Mouse (Mus musculus): ENCODE measurements around the gene Entpd4b.
"Not testable (repeated sequence)": the region's sequence is repeated elsewhere in the genome, so short reads cannot be mapped to it uniquely, and the experiment has no call there.

Entpd4b gene

DNA sequence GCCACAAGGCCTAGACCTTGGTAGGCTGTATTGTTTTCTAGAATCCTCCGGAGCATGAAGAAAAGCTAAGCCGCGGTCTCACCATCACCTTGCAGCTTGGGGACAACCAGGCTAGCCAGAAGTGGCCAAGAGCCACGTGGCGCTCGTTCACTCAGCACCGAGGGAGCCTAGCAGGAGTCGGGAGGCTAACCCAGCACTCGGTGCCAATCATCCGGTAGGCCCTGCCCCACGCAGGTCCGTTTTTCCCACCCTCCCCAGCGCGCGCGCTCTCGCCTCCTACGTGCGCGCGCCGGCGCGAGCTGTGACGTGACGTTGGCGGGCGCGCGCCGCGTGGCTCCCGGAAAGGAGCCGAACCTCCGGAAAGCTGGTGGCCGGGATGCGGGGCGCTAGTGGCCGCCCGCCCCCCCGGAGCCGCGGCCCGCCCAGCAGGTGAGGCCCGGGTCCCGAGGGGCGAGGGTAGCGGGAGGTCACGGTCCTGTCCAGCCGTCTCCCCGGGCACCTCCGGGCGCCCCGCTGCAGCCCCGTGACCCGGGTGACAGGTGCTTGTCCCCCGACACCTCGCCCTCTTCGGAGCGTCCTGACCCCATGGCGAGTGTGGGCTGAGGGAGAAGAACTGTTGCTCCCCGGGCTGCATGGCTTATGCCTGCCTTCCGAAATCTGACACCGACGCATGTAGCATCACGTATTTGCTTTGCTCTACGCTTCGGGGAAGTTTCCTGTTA is at the start of gene Entpd4b:
Gene Entpd4b (plus strand): TSS at position 315 of the 722 bp plus-strand sequence.
- DNase-seq (ENCODE audit: low spot score): not testable (repeated sequence)

DNA sequence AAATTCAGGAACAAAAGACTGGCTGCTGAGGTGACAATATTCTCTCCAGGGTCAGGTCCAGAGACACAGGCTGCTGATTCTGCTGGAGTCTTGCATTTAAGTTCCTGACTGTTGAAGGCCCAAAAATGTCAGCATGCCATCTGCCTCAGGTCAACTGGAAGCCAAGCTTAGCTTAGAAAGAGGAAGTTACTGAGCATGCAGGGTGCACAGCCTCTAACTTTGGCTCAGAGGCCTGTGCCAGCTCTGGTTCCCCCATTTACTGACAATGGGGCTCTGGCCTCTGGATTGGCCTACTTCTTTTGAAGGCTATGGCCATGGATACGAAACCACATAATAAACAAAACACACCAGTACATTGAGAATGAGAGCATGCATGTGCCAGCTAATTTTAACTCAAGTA is 48.2 kb upstream of the Entpd4b start:
- not testable (repeated sequence) for DNase-seq (ENCODE audit: low spot score)

DNA sequence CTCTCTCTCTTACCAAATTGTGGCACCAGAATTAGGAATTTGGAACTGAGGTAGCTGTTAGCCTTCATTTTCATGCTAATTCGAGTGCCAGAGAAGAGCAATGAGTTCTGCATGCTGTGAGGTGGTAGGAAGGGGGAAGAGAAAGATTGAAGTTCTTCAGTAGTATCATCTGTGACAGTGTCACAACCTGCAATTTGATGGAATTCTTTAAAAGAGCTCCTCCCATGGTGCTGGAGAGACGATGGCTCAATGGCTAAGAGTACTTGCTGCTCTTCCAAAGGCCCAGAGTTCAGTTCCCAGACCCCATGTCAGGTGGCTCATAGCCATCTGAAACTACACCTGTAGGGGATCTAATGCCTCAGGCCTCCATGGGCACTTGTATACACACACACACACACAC is 42.8 kb upstream of the Entpd4b start, which contains the start of gene Gm27179:
Gene Gm27179 (minus strand): TSS at position 101 of the 400 bp plus-strand sequence.
- DNase-seq (ENCODE audit: low spot score): not testable (repeated sequence)

DNA sequence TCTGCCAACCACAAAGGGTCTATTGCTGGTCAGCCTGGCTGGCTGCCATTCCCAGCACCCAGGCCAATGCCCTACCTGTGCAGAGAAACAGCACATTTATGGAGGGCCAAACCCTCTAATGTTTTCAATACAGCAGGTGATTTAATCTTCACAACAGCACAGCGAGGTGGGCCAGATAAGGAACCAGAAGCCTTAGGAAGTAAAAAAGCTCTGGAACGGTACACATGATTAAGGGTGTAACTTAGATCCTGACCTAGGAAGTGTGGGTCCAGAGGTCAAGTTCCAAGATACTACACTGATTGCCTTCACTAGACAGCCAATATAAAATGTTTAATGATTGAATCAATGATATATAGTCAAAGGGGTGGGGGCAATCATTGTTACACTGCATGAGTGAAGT is 34.4 kb upstream of the Entpd4b start:
- not testable (repeated sequence) for DNase-seq (ENCODE audit: low spot score)

GRCm38 (mm10) chr14:69523001-69523400 is 32.2 kb upstream of the Entpd4b start:
- DNase-seq (ENCODE audit: low spot score): not testable (repeated sequence)

DNA sequence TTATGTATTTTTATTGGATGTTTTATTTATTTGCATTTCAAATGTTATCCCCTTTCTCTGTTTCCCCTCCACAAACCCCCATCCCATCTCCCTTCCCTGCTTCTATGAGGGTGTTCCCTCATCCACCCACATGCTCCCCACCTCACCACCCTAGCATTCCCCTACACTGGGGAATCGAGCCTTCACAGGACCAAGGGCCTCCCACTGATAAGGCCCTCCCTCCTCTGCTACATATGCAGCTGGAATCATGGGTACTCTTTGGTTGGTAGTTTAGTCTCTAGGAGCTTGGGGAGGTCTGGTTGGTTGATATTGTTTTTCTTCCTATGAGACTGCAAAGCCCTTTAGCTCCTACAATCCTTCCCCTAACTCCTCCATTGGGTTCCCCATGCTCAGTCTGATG is 29.0 kb upstream of the Entpd4b start:
- not testable (repeated sequence) for DNase-seq (ENCODE audit: low spot score)

DNA sequence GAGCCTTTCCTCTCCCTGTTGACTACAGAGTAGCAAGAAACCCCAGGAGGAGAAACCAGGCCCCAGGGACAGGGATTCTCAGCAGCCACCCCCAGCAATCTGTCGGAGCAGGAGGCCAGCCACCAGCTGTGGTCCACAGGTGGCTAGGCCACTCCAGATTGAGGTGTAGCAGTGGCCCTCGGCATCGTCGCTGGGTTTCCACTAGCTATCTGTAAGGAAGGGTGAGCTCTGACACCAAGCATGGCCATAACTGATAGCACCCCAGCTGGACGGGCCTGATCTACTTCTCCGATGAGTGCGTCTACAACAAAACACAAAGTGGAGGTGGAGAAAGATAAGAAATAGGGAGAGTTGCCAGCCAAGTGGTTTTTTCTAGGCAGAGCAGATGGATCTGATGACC is 18.7 kb upstream of the Entpd4b start:
- DNase-seq (ENCODE audit: low spot score): not testable (repeated sequence)

DNA sequence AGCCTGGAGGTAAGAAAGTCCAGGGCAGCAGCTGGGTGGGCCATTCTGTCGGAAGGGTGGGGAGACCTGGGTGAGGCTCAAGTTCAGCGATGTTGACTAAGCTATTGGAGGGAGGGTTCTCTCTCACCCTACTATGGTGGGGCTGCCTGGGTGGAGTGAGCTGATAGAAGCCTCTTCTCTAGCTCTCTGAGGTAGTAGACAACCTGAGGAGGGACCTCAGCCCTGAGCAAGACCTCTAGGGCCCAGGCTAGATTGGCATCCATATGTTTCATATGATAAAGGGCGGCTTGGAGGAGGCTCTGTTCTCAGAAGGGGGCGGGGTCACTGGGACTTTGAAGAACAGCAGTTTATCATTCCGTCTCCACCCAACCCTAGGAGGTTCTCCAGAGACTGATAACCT is 15.1 kb upstream of the Entpd4b start:
- not testable (repeated sequence) for DNase-seq (ENCODE audit: low spot score)

GRCm38 (mm10) chr14:69542695-69543094 is 12.5 kb upstream of the Entpd4b start:
- DNase-seq (ENCODE audit: low spot score): not testable (repeated sequence)

DNA sequence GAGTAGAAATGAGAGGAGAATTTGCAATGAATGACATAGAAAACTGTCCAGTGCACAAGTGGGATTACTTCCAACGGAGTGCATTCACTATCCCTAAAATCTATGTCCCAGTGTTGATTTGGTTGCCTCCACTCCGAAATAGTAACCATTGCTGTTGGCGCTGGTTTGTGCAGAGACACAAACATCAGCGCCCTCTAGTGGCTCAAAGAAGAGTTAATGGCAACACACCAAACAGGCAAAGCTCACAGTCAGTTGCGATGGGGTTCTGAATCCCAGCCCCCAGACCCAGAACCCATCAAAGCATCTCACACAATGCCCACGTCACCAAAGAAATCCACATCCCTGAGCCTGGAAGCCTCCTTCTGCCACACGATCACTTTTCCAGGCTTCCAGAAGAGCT is 11.2 kb upstream of the Entpd4b start:
- not testable (repeated sequence) for DNase-seq (ENCODE audit: low spot score)

DNA sequence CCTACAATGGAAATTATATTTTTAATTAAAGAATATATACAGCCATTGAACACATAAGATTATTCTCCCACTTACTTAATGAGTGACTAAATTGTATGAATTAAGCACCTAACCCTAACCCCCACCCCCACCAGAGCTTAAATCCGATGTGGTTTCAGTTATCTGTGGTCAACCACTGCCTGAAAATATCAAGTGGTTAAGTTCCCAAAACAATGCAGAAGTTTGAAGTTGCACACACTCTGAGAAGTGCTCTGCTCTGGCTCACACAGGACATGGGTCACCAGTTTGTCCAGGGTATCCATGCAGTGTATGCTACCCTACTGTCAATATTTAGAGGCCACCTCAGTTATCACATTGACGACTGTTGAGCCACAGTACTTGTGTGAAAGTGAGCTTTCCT is 10.2 kb upstream of the Entpd4b start:
- DNase-seq (ENCODE audit: low spot score): not testable (repeated sequence)

DNA sequence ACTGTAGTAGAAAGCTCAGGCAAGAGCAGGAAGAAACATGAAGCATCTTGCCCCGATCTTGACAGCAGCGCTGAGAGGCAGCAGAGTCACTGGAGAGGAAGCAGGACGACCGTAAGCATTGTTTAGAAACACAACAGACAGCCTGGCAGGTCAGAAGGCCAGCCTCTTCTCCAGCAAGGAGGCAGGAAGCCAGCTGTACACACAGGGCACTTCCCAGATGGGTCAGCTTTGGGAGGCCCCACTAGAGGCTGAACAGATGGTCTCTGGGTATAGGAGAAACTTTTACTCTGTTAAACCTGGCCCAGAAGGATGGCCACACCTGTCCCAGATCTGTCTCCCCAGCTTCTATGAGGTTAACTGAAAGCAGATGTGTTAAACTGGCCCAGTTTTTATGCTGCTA is 7.9 kb upstream of the Entpd4b start:
- not testable (repeated sequence) for DNase-seq (ENCODE audit: low spot score)

DNA sequence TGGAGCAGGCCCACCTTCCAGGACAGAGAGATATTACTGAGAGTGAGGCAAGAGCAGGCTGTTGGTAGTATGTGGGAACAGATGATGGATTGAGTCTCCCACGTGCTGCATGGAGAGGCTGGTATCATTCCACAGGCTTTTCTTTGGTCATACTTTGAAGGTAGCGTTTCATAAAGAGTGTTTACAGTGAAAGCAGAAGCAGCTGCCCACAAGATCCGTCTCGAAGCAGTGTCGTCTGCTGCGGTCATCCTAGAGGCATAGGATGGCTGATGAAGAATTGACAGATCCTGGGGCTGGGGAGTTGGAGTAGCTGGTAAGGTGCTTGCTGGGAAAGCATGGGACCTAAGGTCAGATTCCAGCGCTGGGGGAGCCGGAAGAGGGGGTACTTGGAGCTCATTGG is 1.6 kb downstream of the Entpd4b start:
- DNase-seq (ENCODE audit: low spot score): not testable (repeated sequence)

DNA sequence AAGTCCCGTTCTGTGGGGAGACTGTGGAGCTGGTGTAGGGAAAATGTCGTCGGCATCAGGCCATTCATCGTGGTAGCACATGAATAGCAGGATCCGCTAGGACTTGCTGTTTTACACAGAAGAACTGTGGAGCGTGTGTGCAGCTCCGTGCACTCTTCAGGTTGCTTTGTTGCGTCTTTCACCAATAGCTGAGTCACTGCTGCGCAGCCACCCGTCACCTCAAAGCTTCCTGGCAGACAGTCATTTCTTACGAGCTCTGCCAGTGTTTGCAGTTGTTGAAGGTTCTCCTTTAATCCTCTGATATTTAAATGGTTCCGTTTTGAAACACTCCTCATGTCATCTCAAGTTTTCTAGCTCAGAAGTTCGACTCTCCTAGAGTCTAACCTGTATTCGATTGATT is 2.3 kb downstream of the Entpd4b start:
- DNase-seq (ENCODE audit: low spot score): not testable (repeated sequence)

Data from T-cell, adult 2 months (primary cell).